Mouse (Mus musculus): ENCODE results near the gene Fitm1. TPM values are rescaled to one million over a fixed set of nuclear protein-coding genes. Genes with fewer than 3 reads are reported as not detected.

Fitm1 gene
- polyA plus RNA-seq, 1 experiment = not detected

DNA sequence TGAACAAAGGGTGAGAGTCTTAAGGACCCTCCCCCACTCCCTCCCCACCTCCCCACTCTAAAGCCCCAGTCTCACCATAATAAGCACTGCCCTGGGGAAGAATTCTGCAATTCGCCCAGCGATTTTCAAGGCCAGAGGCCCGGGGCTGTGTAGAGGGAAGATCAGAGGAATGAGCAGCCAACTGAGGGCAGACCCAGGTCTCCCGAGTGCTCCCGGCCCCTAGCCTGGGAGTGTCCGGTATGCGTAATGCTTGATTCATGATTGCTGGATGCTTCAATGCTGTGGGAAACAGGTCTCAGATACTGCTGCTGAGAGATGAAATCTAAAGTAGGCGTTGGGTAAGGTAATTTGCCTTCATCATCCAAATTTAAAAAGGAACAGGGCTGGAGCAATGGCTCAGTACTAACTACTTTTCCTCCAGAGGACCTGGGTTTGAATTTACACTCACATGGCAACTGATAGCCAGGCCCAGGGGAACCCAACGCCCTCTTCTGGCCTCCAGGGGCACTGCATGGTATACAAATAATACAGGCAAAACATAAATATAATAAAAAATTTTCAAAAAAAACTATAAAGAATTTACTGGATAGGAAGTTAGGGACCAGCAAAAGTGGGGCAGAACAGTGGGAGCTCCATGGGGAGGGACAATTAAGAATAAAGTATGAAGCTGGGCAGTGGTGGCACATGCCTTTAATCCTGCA, 6.7 kb downstream of the Fitm1 start:
- TF ChIP-seq GATA1 (IDR thresholded peaks at IDR 0.05; ENCODE audit: low read length) = no peak

DNA sequence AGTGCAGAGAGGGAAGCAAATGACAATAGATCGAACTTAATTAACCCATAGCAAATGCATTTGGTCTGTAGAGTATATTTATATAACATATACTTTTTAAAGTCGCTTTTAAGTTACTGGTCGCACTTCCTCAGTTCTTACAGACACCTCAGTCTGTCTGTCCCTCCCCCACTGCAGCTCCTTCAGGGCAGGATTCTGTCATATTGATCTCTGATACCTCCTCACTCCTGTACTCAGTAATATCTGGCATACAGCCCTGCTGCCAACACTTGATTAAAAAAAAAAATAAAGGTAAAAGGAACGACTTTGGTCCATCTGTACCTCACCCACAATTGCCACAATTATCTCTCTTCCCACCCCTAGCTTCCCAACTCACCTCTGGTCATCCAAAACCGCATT, 8.9 kb downstream of the Fitm1 start:
- no peak for TF ChIP-seq GATA1 (IDR thresholded peaks at IDR 0.05; ENCODE audit: low read length)

DNA sequence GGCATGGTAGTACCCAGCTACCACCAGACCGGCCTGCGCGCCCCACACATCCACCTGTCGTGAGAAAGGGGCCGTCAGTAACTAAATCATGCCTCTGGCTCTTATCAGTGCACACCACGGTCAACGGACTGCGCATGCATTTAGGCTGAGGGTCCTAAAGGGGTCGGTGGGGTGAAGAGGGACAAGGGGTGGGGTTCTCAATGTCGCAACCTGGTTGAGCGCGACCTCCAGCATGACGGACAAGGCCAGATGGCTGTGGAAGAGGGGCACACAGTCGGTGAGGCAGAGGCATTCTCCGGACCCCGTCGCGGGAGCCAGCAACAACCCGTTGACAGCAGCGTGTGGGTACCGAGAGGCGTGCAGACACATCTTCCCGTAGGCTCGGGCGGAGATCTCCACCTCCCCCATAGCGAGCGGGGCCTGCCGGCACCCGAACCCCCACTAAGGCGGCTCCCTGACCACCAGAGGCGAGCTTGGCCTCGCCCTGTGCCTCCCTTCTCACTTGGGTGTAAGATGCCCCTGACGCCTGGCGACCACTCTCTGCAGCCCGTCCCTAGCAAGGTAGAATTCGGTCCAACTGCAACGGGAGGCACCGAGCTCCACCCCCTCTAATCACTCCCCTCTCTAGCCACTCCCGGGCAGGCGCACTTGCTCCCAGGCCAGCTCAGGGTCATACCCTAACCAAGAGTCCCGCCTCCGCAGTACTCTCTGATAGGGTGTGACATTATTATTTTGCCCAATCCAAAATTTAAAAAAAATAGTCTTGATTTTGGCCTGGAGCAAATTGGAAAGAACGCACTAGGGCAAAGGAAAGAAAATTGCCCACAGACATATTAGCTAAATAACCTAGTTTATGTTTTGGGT, 9.5 kb downstream of the Fitm1 start, which contains the start of gene Emc9:
Gene Emc9 (minus strand): TSS at position 601 of the 864 bp plus-strand sequence.
- TF ChIP-seq GATA1 (IDR thresholded peaks at IDR 0.05; ENCODE audit: low read length) = no peak

DNA sequence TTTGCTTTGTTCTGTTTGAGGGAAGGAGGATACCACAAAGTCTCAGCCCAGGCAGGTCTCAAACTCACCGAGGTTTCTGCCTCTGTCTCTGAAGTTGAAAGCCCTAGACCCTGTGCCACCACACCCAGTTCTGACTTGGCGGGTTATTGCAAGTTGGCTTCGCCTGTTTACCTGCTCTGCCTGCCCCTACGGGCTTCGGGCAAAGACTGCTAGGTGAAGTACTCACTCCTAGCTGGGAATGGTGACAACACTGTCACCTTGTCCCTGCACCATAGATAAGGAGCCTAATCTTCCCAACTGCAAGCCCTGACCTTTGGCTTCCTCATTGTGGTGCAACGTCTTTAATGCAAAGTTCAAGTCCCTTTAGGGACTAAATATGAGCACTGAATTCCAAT, 10.1 kb downstream of the Fitm1 start:
- no peak for TF ChIP-seq GATA1 (IDR thresholded peaks at IDR 0.05; ENCODE audit: low read length)

DNA sequence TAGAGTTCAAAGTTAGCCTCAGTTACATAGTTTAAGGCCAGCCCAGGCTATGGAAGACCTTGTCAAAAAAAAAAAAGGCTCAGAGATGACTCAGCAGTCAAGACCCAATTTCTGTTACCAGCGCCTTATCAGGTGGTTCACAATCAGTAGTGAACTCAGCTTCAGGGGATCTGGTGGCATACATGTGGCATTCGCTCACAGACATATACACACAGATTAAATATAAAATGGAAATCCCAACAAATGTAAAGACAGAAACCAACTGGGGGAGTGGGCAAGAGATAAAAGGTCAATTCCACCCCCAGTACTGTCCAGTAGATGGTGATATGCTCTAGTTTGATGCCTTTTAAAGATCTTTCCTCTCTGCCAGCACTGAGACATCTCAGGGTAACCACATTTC, 10.7 kb downstream of the Fitm1 start:
- peak; percentile 86 for TF ChIP-seq GATA1 (IDR thresholded peaks at IDR 0.05; ENCODE audit: low read length)

DNA sequence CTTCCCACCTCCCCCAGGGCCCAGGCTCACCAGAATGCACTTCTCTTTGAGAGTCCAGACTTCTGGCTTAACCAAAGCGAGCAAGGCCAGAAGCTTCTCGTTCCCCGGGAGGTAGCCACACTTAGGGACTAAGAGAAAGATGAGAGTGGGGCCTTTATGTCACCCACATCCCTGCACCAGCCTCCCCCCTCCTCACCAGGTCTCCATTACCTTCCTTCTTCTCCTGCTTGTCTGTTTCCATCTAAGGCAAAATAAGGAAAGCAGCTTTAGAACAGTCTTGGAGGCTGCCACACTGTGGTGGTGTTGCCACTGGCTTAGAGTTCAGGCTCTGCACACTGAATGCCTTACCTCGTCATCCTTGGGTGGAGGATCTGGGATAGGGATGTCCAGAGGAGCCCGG, 13.9 kb downstream of the Fitm1 start:
- no peak for TF ChIP-seq GATA1 (IDR thresholded peaks at IDR 0.05; ENCODE audit: low read length)

DNA sequence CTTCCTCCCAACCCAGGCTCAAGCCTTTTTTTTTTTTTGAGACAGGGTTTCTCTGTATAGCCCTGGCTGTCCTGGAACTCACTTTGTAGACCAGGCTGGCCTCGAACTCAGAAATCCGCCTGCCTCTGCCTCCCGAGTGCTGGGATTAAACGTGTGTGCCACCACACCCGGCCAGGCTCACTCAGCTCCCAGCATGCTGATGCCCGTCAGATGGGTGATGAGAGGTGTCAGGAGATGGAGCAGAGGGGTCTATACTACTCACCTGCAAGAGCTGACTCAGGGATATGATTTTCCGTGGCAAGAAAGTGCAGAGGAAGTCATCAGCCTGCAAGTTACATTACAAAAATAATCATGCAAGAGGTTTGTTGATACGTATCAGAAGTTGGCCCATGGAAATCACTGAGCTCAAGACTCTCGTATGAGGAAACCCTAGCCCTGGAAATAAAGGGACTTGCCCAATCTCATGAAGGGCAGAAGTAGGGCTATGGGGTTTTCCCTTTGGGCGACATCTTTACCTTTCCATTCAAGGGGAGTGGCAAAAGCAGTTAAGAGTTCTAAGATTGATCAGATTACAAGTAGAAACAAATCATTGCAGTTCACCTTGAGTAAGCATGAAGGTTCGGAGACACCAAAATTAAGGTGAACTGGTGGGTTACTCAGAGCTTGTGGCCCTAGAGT, 14.5 kb downstream of the Fitm1 start:
- TF ChIP-seq GATA1 (IDR thresholded peaks at IDR 0.05; ENCODE audit: low read length) = no peak

DNA sequence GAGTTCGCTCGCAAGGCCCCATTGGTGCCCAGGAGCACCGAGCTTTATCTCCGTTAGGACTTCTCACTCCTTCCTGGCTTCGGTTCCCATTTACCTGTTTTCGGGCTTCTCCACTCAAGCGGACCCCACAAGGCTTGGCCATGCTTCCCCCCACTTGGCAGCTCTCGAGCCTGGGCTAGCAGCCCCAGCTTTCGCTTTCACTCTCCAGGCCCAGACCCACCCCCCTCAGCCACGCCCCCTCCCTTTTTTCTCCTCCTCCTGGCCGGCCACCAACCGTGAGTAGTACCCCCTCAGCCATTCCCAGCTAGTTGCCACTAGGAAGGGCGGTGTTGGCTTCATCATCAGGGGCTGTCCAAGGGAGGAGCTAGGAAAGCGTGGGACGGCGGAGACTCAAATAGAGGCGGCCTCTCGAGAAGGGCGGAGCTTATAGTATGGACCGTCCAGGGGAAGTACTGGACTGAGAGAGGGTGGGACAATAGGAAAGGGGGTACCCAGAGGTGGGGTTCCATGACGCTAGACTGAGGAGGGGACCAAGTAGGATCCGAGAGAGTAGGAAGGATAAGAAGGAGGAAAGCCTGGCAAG, 15.4 kb downstream of the Fitm1 start, which contains the start of gene Psme2:
Gene Psme2 (minus strand): TSS at position 366 of the 583 bp plus-strand sequence.
- no peak for TF ChIP-seq GATA1 (IDR thresholded peaks at IDR 0.05; ENCODE audit: low read length)

DNA sequence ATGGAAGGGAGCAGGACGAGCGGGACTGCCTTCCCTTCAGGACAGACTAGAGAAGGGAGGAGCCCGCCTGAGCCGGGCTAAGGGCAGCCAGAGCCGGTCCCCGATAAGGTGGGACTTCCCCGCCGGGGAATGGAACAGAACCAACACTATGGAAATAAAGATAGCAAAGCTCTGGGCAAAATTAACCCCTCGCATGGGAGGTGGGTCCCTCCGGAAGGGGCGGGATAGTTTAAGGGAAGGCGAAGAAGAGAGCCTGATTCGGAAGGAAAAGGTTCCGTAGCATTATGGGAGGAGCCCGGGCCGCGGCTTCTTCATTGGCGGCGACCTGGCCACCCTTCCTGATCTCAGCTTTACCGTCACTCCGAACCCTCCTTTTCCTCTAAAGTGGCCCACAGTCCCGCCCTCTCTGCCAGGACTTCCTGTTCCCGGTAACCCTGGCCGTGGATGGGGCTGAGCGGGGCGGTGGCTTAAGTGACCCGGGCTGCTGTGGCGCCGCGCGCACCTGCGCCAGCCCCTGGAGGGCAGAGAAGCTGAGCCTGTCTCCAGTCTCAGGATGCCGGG, 16.0 kb downstream of the Fitm1 start, which contains the start of gene Rnf31:
Gene Rnf31 (plus strand): TSS at position 378 of the 561 bp plus-strand sequence.
- TF ChIP-seq GATA1 (IDR thresholded peaks at IDR 0.05; ENCODE audit: low read length) = no peak

DNA sequence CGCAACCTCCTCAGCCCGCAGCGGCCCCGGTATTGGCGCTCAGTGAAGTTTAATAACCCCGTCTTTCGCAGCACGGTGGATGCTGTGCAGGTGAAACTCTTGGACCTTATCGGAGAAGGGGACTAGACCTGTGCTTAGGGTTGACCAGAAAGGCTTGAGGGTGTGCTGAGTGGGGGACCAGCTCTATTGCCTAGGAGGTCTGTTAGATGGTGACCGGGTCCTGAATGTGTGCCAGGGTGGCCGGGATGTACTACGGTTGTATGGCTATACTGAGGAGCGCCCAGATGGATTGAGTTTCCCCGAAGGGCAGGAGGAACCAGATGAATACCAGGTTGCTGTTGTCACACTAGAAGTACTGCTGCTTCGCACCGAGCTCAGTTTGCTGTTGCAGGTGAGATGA, 16.8 kb downstream of the Fitm1 start:
- no peak for TF ChIP-seq GATA1 (IDR thresholded peaks at IDR 0.05; ENCODE audit: low read length)

DNA sequence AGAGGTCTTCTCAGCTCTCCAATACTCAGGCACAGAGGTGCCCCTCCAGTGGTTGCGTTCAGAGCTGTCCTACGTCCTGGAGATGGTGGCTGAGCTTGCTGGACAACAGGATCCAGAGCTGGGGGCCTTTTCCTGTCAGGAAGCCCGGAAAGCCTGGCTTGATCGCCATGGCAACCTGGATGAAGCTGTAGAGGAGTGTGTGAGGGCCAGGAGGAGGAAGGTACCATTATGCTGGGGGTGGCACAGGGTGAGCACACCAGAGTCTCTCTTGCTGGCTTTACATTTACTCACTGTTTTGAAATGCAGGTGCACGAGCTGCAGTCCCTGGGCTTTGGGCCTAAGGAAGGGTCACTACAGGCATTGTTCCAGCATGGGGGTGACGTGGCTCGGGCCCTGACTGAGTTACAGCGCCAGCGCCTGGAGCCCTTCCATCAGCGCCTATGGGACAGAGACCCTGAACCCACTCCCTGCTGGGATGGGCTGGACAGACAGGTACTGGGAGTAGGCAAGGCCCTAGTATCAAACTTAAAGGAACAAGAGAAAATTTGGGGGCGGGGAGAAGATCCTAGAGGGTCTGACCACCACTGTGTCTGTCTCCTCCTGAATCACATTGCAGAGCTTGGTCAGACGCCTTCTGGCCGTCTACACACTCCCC, 20.7 kb downstream of the Fitm1 start:
- TF ChIP-seq GATA1 (IDR thresholded peaks at IDR 0.05; ENCODE audit: low read length) = no peak

DNA sequence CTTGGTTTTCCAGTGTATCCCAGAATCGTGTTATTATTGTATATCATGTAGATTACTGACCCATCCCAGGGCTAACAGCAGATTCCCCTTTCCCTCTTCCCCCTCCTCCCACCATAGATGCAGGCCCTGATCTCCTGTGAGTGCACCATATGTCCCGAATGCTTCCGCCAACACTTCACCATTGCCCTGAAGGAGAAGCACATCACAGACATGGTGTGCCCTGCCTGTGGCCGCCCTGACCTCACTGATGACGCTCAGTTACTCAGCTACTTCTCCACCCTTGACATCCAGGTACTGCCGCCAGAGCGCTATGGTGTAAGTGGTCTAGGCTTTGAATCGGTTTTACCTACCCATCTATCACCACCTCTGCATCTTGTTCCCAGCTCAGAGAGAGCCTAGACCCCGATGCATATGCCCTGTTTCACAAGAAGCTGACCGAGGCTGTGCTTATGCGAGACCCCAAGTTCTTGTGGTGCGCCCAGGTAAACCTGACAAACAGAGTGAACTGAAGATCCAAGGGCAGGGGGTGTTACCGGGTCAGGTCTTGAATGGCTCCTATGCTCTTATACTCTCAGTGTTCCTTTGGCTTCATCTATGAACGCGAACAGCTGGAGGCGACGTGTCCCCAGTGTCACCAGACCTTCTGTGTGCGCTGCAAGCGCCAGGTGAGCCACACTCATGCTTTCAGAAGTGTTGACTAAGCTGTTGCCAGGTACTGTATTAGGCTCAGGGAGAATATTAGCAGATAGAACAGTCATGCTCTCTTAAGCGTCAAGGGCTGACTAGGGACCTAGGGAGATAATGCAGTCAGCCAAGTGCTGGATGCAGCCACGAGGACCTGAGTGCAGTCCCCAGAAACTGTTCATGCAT, 23.3 kb downstream of the Fitm1 start:
- TF ChIP-seq GATA1 (IDR thresholded peaks at IDR 0.05; ENCODE audit: low read length) = no peak

DNA sequence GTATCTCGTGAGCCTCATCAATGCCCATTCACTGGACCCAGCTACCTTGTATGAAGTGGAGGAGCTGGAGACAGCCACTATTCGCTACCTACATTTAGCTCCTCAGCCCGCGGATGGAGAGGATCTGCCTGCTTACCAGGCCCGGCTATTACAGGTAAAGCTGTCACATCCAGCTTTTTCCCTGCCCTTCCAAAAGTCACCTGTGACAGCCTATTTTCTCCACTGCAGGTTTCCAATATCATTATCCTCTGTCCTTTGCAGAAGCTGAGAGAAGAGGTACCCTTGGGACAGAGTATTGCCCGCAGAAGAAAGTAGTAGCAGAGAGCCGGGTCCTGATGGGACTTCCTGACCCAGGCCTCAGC, 27.8 kb downstream of the Fitm1 start, which contains the start of gene Irf9:
Gene Irf9 (plus strand): TSS at position 301 of the 362 bp plus-strand sequence.
- no peak for TF ChIP-seq GATA1 (IDR thresholded peaks at IDR 0.05; ENCODE audit: low read length)
